Mouse (Mus musculus): ENCODE measurements around the gene Ttc3.
"Not testable (repeated sequence)": the region's sequence is repeated elsewhere in the genome, so short reads cannot be mapped to it uniquely, and the experiment has no call there.

Gene Ttc3

DNA sequence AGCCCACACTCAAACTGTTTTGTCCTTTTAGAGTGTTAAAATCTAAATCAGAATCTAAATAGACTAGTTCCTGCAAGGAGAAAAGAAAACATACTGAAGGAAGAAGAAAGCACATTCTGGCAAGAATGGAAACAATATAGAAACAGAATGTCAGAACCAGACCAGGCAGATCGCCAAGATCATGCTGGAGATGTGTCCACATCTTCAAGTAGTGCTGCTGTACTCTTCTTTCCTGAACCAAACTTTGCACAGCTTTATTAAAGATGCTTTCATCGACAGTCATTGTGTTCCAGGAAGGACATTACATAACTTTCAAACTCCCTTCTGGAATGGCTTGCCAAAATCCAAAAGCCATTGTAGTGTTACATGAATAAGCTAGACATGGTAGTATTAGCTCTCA, 66.4 kb downstream of the Ttc3 start:
- no peak for DNase-seq

DNA sequence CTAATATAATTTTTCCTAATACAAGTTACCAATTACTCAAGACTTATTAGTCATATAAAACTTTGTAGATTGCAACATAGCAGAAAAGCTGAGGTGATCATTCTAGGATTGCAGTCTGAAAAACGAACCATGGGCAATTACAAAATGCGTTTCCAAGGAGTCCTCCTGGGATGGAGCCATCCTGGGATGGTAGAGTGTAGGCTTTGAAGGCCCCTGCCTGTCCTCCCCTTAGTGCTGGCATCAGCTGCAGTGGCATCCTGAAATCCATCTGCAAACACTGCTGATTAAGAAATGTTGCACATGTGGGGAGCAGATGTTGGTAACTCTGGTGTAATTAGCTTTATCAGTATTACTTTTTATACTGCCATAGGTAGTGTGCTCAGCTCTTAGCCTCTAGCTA, 70.9 kb downstream of the Ttc3 start:
- no peak for DNase-seq

DNA sequence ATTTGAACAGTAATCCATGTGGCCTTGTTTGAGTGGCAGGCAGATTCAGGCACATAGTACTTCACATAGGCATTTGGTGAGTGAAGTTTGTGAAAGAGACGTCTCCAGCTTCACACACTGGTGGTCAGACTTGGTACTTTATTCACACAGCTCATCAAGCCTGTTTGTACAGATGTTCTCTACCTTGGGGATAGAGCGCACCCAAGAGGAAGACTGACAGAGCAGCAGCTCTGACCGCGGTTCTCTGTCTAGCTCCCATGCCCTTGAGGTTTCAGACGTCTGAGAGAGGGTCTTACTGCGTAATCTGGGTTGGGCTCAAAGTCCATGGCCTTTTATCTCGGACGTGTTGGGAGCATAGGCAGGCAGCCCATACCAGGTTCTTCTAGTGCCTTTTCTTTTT, 78.7 kb downstream of the Ttc3 start:
- DNase-seq: no peak

DNA sequence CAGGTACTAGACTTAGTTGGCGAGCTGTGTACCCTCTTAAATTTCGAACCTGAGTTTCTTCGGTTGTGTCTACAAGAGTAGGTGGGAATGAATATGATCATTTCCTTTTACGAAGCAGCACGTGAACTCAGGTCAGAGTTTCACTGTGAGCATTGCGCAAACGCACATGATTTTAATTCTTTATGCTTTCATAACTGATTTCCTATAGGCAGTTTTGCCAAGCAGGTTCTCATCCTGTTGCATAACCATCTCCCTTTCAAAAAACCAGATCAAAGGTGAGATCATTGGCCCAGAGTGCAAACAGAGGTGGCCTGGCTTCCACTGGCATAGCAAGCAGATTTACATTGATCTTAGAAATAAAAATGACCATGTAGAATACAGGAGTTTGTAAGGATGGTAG, 79.2 kb downstream of the Ttc3 start:
- DNase-seq: no peak

DNA sequence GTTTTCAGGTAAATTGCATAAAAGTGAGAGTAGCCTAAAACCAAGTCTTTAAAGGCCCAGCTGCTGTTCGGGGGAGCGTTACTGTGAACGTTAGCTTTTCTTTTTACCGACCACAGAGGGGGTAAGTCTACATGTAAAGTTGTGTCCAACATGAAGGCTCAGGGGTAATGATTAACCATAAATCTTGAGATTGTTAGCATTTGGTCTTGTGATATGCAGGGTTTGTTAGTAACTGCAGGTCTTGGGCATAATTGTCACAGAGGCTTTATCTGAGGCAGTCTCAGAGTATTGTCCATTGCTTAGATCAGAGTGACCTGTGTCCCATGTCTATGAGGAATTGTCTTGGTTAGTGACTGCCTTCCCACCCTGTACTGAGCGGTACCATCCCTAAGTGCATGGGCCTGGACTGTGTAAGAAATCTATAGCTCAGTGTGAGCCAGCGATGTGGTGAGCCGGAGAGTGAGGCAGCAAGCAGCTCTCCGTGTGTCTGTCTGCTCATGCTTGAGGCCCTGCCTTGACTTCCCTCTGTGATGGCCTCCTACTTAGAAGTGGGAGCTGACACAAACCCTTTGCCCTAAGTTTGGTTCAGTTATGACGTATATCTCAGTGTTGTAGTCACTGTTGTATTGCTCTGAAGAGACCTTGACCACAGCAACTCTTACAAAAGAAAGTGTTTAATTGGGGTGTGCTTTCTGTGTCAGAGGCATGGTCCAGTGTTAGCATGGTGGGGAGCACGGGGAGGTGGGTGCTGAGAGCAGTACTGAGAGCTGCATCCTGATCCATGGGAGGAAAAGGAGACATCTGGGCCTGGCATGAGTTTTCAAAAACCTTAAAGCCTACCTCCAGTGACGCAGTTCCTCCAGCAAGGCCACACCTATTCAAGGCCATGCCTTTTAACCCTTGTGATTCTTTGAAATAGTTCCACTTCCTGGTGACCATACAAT, 81.4 kb downstream of the Ttc3 start:
- DNase-seq: no peak

DNA sequence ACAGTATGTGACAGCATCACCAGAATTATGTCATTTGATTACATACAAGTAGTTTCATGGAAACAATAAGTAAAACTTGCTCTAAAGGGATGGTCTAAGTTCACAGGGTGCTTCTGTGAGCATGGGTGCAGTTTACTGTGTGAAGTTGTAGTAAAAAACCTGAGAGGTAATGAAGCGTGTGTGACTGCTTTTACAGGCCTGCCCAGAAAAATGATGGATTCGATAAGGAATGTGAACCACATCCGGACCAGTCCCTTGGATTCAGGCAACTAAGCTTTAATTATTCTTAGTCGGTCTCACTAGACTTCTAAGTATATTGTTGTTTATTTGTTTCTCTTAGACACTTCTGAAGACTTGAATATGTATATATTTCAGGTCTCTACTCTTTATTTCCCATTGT, 82.3 kb downstream of the Ttc3 start:
- no peak for DNase-seq

DNA sequence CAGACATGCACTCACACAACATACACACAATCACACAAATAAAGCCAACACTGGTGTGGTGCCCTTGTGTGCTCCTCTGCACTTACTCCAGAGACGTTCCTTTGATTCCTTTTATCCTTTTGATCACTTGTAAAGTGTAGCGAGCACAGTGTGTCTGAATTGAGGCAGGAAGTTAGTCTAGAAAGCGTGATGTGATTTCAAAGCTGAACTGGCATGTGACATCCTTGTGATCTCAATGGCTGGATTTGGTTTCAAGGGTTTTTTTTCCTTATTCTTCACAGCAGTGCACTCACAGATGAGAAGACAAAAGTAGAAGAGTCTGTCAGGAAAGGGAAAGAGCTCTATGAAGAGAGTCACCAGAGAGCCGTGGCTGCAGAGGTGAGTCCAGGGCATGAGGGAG, 83.7 kb downstream of the Ttc3 start:
- DNase-seq: no peak

DNA sequence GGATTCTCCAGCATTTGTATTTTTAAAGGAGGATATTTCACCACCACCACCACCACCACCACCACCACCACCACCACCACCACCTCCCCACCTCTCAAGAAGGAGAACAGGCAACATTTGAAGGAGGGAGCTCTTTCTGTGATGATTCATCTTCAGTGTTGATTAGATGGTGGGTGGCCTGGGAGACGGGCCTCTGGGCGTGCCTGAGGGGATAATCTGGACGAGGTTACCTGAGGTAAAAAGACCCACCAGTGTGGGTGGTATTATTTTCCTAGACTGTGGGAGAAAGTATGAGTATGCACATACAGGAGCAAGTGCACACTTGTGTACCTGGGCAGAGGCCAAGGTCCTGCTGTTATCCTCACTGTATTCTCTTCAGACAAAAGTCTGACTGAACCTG, 93.6 kb downstream of the Ttc3 start:
- DNase-seq: no peak

DNA sequence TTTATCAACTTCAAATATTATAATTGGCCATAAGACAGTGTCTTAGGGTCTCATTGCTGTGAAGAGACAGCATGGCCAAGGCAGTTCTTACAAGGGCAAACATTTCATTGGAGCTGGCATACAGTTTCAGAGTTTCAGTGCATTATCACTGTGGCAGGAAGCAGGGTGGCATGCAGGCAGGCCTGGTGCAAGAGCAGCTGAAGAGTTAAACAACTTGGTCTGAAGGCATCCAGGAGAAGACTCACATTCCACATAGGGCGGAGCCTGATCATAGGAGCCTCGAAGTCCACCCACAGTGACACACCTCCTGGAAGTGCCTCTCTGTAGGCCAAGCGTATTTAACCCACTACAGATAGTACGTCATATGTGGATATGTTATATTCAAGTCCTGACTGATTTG, 95.5 kb downstream of the Ttc3 start:
- no peak for DNase-seq

DNA sequence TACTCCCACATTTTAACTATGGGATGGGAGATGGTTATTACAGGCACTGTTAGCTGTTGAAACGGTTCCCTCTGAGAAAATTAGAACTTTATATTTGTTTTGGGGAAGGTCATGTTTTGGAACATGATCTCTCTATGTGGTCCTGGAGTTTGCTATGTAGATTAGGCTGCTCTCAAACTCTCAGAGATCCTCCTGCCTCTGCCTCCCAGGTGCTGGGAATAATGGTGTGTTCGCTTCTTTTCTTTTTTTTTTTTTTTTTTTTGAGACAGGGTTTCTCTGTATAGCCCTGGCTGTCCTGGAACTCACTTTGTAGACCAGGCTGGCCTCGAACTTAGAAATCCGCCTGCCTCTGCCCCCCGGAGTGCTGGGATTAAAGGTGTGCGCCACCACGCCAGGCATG, 95.9 kb downstream of the Ttc3 start:
- not testable (repeated sequence) for DNase-seq

DNA sequence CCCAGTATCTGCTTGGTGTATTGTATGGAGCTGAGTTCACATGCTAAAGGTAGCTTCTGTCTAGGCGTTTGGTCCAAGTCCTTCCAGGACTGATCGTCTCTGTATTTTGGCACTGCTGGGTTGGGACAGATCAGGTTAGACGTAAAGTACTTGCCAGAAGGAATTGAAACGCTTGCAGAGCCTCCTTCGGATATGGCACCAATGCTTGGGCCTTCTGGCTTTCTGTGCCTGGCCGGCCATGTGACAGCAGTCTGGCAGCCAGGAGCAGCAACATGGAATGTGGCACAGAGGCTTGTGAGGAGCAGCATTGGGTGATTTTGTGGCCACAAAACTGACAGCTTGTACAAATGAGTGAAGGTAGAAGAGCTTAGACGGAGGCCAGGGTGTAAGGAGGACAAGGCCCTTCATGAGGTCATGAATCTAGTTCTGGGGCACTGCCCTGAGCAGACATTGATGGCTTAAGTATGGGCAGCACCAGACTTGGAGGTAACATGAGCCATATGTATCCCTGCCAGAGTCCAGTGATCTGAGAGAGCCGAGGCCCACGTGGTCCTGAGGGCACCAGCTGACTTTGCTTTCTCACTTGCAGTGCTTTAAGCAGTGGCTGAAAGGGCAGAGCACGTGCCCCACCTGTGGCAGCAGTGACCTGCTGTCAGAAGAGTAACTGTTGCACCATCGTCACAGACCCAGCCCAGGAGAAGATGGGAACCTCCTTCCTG, 97.1 kb downstream of the Ttc3 start:
- no peak for DNase-seq

DNA sequence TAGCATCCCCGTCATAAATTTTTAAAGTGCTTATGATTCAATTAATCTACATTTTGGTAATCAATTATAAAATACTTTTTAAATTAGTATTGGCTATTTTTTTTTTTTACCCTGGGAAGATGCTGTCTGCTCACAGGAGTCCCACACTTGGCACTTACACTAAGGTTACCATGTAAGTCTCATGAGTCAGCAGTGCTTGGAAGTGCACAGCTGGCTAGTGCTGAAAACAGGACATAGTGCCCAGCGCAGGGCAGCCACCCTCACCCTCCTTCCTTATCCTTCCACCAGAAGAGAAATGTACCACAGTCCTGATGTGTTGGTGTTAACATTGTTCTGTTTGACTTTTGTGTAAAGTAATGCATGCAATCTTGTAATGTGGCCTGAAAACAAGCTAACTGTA, 98.0 kb downstream of the Ttc3 start:
- DNase-seq: no peak

DNA sequence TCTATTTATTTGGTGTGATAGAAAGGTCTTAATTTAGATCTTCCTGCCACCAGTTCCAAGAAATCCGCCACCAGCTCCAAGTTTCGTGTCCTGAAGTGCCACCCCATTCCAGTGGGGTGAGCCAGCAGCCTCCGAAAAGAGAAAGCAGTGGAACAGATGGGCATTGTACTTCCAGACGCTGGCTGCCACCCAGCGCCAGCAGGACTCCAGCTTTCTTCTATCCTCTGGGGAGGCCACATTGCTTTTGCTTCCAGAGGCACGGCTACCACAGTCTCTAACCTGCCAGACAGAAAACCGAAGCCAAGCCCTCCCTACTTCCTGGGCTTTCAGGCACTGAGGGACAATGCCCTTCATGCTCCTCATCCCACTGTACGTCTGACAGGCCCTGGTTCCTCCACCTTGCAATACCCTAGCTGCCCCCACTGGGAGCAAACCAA, 102.1 kb downstream of the Ttc3 start:
- no peak for DNase-seq

DNA sequence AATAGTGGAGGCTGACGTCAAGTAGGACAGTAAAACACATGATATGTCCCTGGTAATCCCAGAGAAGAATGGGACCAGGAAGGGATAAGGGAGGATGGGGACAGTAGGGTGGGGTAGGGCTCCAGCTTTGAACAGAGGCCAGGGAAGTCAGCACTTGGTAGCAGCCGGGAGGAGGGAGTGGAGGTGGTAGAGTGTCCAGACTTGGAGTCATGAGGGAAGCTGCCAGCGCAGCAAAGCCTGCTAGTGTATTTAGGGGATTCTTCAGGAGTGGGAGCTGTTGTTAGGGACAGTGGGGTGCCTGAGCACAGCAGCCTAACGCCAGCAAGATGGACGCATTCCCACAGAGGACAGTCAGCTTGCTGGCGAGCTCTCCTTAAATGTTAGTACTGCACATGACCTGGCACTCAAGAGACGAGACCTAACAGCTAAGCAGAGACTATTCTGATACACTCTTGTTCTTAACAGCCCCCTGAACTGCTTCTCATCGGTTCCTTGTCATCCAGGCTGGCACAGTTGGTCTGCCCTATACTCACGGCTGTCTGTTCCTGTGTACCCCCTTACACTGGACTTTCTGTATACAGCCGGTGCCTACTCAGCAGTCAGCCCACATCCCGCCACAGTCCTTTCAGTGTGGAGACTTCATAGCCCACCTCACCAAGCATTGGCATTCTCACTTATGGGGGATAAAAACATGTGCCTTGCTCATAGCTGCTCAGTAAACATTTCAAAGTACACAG, 102.8 kb downstream of the Ttc3 start:
- DNase-seq: no peak

DNA sequence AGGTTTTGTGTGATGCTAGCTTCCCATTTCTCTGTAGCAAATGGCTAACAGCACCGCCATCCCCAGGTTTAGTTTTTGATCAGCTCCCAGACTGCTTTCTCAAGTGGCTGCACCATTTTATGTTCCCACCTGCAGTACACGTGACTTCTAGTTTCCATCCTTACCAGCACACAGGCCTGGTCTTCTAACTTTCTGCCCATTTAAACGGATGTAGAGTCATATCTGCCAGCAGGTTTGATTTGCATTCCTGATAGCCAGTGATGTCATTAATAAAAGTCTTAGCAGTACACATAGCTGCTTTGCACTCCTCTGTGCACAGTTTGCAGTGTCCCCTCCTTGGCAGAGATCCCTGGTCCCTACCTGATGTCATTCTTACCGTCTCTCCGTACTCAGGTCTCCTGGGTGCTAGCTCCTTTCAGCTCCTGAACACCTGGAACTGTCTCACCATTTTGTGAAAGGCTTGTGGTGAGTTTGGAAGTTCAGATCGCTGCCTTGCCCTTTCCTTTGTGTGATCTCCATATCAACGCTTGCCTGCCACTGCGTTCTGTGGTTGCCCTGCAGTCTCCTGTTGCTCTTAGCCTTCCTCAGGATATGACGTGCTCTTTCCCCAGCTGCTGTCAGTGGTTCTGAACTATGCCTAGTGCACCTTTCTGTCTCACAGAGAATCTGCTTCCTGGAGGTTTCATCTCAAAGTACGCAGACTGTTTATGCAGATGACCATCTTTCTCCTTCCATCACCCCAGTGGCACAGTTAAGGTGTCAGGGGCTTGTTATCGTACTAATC, 114.5 kb downstream of the Ttc3 start:
- DNase-seq: no peak

DNA sequence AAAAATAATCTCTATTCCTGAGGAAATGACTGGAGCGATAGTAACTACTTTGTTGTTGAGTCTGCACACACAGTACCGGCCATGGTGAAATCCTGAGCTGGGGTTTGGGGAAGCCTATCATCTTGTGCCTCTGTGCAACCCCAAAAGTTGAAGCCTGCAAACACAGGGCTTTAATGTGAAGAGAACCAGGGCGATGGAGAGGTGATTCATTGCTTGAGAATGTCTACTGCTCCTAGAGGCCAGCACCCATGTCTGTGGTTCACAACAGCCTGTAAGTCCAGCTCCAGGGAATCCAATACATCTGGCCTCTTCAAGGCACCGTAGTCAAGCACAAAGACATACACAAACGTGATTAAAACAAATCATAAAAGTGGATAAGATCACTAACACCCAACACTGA, 116.9 kb downstream of the Ttc3 start:
- no peak for DNase-seq

DNA sequence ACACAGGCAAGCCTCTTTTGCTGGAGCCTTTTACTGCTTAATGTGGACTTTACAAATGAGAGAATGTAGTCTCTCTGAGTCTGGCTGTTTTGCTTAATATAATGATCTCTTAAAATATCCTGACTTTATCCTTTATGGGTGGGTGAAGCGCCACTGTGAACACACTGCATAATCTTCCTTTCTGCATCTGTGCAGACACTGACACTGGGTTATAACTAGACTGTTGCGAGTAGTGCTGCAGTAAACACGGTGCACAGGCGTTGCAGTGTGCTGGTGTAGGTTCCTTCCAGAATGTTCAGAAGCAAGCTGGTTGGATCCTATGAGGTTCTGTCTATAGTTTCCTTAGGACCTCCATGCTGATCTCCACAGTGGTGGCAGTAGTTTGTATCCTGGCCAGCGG, 118.9 kb downstream of the Ttc3 start:
- no peak for DNase-seq

DNA sequence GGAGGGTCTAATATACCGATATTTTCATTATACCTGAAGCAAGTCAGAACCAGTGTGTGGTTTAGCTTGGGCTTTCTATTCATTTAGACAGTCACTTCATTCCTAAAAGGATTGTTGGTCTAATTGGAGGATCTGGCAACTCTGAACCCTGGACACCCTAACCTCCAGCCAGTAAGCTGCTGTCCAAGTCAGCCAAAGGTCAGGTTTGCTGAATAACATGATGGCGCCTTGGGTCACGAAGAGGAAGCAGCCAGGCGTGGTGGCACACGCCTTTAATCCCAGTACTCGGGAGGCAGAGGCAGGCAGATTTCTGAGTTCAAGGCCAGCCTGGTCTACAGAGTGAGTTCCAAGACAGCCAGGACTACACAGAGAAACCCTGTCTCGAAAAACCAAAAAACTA, 126.8 kb downstream of the Ttc3 start:
- not testable (repeated sequence) for DNase-seq

DNA sequence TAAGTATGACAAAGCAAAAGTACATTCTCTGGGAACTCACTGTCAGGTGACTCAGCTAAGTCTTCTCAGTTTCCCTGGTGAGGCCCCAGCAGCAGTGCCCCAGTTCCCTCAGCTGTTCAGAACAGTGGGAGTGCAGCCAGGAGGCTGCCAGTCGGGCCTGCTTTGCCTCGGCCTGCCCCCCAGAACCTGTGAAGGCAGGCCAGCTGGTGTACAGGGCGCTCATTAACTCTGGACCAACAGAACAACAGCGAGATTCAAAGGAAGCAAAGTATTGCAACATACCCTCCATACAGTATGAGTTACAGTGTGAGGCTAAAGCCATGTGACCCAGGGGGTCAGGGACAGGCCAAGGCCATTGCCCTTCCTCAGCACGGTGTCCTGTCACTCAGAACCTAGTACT, 127.5 kb downstream of the Ttc3 start:
- DNase-seq: no peak

DNA sequence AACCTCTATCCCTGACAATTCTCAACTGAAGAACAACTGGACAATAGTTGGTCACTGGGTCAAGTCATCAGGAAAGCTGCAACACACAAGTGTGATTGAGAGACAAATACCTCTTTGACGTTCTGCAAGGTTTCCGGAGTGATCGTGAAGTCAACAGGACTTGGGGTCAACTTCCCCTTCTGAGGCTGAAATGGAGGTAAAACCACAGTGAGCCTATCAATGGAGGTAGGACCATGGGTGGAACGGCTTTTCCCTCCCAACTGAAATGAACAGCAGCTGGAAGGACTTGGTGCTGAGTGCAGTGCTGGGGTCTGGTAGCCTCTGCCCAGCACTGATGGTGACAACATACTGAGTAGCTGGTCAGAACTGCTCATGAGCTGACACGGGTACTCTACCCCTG, 133.8 kb downstream of the Ttc3 start:
- no peak for DNase-seq

DNA sequence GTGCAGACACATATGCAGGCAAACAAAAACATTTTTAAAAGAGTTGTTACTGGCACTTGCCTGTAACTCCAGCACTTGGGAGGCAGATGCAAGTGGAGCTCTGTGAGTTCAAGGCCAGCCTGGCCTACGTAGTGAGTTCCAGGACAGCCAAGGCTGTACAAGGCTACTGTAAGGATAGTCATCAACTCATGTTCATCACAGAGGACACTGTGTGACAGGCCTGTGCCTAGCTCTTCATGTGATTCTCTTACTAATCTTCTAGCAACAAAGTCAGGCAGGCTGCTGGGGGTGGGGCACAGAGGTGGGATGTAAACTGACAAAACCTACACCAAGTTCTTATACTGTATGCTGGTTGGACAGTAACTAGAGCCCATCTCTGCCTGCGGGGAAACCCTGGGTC, 136.7 kb downstream of the Ttc3 start:
- no peak for DNase-seq

DNA sequence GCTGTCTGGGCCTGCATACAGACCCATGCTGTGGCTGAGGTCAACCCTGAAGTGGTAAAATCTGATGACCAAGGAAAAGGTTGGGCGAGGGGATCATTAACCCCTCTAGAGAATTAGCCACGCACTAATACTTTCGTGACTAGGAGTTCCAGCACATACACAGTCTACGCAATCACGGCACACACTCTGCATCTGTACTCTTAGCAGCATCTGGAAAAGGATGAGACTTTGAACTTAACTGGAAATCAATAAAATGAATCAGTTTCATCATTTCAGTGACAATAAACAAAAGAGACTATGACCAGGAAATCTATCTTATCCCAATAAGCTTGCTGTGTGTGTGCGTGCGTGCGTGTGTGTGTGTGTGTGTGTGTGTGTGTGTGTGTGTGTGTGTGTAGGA, 138.4 kb downstream of the Ttc3 start:
- no peak for DNase-seq

DNA sequence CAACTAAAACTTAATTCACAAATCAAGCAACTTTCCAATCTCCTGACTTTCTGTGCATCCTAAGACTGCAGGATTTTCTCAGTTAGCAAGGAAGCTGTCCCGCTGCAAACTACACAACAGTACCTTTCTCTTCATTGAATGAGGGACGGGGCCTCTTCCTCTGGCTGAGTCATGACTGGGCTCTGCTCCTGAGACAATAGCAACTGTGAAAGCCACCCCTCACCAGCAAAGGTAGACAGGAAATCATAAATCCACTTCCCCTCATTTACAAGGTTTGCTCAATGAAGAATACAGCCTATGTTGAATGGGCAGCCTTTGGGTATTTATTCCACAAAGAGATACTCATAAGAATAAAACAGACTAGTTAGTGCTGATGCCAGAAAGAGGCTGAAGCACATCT, 139.6 kb downstream of the Ttc3 start:
- DNase-seq: no peak

All from spleen, adult 18-20 months (tissue).